Mouse (Mus musculus): ENCODE measurements around the gene Mettl5. TPM values are rescaled to one million over a fixed set of nuclear protein-coding genes. Genes with fewer than 3 reads are reported as not detected.

Gene Mettl5
- total RNA-seq, 4 experiments from 2014 or later = 14.8 to 20.1 (median 16.6) TPM

DNA sequence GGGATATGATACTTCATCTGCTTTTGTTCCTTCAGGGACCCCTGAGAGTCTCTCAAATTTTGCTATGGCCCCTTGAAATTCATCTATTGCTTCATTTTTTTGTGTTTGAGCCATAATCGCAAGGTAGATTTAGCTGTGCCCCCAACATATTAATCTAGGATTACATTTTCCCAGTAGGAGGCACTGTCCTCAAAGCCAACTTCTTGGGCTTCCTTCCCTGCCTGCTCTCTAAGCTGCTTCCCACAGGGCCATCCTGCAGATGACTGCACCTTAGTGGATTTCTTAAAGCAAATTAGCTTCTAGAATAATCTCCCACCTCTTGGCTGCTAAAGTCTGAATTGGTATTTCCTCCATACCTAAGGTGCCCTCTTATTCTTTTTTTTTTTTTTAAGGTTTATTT lies 27.5 kb downstream of the Mettl5 start:
- no peak for DNase-seq (ENCODE audit: low spot score in 2 of 2)

DNA sequence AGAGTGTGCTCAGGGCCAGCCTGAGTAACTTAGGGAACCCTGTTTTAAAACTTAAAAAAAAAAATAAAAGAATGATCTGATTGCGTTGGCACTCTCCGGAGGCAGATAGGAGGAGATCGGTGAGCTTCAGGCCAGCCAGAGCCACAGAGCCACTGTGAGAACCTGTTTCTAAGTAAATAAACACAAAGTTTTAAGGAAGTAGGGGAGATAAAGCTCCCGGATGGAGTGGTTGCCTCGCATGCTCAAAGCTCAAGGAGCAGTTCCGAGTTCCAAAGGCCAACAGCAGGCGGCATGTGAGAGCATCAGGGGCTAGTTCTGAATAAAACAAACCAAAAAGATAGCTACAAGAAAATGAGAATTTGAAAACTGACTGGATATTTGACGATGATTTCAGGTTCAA lies 29.0 kb downstream of the Mettl5 start:
- DNase-seq (ENCODE audit: low spot score in 2 of 2) = no peak

DNA sequence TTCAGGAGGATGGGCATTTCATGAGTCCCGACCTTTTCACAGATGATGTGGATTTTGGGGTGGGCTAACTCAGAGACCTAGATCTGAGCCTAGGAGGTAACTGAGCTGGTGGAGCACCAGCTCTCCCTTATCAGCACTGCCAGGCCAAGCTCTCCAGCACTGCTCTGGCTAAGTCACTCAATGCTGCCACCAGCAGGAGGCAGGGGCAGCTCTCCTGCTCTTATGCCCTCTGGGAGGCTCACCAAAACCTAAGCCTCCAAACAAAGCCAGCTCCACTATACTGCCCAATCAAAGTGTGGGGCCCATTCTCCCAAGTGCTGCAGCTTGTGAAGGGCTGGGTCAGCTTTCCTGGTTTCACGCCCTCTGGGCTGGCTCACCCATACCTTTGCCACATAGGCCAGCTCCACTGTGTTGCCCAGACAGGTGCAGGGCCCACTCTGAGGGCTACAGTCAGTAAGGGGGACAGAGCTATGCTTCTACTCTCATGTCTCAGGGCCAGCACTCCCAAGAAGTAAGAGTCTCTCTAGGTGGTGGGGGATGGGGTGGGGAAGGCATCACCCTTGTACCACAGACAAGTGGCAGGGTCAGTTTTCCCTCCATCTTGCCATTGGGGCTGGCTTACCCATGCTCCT lies 33.9 kb downstream of the Mettl5 start:
- DNase-seq (ENCODE audit: low spot score in 2 of 2) = no peak

DNA sequence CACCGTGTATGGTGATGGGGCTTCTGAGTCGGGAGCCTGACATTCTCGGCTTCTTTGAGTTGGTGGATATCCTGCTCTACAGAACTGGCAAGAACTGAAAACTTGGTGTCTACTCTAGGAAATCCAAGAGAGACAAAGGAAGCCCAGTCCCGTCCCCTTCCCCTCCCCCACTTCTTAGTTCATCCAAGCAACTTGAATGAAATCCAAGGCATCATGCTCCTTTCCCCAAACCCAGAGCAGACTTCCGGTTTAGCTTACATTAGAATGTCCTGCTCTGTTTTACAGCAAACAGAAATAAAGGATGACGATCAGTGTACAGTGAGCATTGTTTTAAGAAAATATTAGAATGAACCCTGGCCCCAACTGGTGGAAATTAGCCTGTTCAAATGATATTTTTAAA lies 36.2 kb downstream of the Mettl5 start:
- no peak for DNase-seq (ENCODE audit: low spot score in 2 of 2)

DNA sequence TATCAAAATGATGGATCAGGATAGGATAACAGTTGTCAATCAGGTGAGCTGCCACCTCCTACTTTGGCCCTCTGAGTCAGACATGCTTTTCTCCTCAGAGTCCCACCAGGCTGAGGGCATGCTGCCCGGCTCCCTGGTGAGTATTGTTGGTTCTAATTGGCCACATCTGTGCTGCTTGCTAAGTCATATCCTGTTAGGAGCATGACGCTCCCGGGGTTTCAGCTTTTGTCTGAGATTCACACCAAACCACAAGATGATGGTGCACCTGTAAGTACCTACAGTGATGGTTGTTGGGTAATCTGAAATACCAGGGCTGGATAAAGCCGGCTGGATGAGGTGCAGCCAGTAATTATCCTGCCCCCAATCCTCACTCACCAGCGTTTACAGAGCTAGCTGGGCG lies 45.2 kb downstream of the Mettl5 start:
- no peak for DNase-seq (ENCODE audit: low spot score in 2 of 2)

DNA sequence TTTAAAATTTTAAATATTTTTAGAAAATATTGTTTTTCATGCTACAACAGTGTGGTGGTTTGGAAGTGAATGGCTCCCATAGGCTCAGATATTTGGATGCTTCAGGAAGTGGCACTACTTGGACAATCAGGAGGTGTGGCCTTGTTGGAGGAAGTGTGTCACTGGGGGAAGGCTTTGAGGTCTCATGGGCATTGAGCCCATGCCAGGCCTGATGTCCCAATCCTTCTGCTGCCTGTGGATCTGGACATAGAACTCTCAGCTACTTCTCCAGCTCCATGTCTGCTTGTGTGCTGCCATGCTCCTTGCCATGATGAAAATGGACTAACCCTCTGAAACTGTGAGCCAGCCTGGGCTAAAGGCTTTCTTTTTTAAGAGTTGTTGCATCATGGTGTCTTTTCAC lies 46.7 kb downstream of the Mettl5 start:
- DNase-seq (ENCODE audit: low spot score in 2 of 2) = no peak

DNA sequence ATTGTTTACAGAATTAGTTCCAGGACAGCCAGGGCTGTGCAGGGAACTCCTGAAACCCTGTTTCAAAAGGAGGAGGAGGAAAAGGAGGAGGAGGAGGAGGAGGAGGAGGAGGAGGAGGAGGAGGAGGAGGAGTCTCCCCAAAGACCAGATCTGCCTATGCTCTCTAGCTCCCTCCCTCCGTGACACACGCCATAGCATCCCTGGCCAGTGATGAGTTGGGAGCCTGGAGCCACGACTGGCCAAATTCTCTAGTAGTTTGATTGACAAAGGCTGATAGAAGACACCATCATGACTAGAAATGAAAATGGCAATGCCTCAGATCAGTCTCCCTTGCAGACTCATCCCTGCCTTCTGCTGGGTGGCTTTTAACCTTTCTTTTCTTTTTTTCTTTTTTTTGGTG lies 47.4 kb downstream of the Mettl5 start:
- no peak for DNase-seq (ENCODE audit: low spot score in 2 of 2)

DNA sequence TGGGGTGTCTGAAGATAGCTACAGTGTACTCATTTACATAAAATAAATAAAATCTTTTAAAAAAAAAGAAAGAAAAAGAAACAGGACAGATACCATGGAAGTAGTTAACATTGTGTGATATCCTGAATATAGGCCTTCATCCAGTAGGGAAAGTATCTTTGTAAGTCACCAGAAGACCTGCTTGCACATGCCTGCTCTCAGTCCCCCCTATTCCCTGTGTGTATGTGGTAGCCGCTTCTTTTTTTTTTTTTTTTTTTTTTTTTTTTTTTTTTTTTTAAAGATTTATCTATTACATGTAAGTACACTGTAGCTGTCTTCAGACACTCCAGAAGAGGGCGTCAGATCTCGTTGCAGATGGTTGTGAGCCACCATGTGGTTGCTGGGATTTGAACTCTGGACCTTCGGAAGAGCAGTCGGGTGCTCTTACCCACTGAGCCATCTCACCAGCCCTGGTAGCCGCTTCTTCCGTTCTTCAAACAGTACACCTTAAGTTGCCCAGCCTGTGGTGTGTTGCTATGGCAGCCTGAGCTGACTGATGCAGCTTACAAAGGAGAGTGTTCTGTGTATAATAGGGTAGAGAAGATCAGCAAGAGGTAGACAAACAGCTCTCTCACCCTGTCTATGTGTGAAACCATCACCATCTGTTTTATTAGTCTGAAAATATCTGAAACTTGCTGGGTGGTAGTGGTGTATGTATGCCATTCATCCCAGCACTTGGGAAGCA lies 48.0 kb downstream of the Mettl5 start:
- DNase-seq (ENCODE audit: low spot score in 2 of 2) = no peak

DNA sequence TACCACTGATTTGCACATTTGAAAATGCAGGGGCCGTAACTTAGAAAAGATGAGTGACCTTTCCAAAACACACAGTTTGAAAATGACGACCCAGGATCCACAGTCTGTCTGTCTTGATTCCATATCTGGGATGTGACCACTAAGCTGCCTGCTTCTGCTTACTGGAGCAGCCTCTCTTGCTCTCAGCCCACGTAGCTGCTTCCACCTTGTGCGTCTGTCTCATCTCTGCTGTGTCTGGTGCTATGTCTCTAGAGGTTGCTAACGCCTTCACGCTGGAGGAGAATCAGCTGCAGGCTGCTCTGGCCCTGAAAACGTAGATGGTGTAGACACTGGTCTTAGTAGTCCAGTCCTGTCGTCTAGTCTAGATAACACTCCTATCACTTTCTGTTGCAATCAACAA lies 55.3 kb downstream of the Mettl5 start:
- no peak for DNase-seq (ENCODE audit: low spot score in 2 of 2)

DNA sequence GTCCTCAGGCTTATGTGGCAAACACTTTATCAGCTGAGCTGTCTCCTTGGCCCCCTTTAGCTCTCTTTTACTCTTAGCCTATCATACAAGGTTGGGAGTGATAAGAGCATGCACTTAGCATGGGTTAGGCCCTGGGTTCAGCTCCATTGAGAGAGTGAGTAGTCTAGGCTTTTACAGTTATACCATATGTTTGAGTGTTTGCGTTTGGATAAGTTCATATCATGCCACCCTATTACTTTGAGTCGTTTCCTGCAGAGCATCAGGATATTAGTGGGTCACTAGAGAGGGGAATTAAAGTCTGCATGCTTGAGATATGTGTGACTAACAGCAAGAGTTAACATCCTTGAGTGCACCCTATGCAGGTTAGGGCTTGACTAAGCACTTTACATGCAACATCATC lies 55.7 kb downstream of the Mettl5 start:
- DNase-seq (ENCODE audit: low spot score in 2 of 2) = no peak

DNA sequence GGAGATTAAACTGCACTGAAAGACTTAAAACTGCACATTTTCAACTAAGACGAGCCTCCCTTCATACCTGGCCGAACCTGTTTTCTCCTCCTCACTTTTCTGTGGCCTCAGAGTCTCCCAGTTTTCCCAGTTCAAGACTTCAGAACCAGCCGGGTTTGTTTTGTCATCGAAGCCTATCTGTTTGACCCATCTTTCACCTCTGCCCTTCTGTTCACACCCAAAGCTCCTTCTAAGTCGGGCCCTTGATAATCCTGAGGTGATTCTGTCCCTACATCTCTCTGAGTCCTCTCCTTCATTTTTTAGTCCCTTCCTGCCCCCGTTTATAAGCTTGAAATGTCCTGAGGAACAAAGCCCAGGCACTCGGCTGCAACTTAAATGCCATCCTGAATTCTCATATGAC lies 57.4 kb downstream of the Mettl5 start:
- DNase-seq (ENCODE audit: low spot score in 2 of 2) = no peak

DNA sequence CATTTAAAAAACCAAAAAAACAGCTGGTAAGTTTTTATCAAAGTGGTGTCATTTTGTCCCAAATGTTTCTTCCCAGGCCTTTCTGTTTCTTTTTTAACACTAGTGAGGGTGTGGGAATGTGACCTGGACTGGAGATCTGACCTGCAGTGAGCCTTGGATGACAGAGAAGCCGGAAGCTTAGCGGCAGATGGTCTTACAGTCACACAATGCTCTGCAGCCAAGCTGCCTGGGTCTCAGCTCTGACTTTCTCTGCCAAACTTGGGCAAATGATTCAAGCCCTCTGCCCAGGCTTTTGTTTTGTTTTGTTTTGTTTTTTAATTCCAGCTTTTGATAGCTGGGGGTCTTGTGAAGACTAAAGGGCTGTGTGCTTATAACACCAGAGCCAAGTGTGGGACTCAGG lies 59.0 kb downstream of the Mettl5 start:
- no peak for DNase-seq (ENCODE audit: low spot score in 2 of 2)

DNA sequence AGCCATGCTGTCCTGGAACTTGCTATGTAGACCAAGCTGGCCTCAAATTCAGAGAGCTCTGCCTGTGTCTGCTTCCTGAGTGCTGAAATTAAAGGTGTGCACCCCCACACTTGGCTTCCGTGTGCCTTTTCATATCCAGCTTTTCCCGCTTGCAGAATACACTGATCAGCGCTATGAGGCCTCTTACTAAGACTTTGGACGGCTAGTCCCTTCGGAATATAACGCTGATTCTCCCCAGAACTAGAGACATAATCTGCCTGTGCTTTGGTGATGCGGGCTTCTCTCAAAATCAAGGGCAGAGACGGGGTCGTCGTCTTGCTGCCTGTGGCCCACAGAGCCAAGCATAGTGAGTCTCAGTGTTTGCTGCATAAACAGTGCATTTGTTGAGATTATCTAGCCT lies 59.5 kb downstream of the Mettl5 start:
- no peak for DNase-seq (ENCODE audit: low spot score in 2 of 2)

DNA sequence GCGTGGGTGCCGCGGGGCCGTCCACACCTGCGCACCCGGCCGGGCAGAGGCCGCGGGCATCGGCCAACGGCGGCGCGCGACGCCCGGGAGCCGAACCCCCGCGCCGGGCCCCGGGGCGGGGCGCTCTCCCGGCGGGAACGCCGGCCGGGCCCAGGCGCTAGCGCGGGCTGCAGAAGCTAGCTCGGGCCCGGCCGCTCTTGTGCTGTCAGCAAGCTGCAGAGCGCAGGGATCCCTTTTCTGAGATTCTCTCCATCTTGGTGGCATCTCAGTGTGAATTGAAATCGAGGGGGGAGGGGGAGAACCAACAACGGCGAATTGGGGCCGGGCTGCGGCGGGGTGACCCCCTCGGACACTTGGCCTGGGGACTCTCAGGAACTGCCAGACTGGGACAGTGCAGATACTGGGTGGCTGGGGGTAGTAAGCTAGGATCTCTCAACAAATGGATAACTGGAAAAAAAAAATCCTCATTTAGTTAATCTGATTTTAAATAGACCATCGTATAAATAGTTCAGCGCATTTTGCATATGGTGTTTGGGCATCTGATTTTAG lies 62.2 kb downstream of the Mettl5 start:
- no peak for DNase-seq (ENCODE audit: low spot score in 2 of 2)

DNA sequence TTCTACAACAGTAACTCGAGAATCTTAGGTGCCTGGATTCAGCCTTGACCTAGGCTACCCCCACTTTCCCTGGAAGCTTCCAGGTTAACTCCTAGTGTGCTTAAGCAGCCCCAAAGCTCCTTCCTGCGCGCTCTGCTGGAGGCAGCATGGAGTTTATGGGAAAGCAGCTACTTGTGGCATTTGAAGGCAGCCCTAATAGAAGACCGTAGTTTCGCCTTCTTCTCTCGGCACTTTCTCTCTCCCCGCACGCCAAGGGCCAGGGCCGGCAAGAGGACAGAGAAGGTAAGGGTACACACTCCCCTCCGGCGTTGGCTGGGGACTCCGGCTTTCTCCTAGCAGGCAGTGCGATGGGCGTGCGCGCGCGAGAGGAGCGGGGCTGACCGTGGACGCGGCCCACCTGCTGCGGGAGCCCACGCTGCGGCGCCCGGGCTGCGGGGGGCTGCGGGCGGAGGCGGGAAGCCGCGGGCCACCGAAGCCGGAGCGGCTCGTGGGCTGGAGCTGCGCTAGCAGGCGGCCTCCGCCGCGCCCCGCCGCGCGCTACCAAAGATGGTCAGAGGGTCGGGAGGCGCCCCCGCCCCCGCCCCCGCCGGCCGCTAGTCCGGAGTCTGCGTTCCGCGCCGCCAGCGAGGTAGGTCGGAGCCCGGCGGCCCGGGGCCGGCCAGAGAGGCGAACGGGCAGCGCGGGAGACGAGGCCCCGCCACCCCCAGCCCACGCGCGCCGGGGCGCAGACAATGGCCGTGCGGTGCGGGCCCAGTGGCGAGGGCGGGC lies 62.9 kb downstream of the Mettl5 start:
- DNase-seq (ENCODE audit: low spot score in 2 of 2) = no peak

DNA sequence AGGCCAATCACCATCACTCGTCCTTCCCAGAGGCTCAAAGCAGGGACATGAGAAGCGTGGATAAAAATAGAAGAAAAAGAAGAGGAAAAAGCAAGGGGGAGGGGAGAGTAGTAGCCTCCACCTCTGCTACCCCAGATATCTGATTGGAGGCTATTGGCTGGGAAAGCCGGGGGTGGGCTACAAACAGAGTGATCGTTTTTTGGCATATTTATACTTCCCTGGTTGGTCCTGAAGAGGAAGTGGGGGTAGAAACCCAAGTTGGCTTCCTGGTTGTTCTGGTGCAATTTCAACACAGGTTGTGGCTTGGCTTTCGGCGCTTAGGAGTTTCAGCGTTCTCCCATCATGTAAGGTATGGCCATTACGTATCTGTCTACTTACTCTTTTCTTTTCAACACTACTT lies 63.7 kb downstream of the Mettl5 start, which contains the start of gene Klhl23:
Gene Klhl23 (plus strand): TSS at position 234 of the 400 bp plus-strand sequence.
- DNase-seq (ENCODE audit: low spot score in 2 of 2) = no peak

Other genes with a start within 250 kb of the Mettl5 start
- 1 to 10 TPM; 2.9 to 3.4 (median 3.2) TPM for gene Bbs5, start 238.4 kb downstream of the Mettl5 start, total RNA-seq (2022)
- gene Klhl41, start 215.5 kb downstream of the Mettl5 start, total RNA-seq (2022) = 100 to 1,000 TPM; 595 to 639 (median 634) TPM
- gene Fastkd1, start 172.1 kb downstream of the Mettl5 start, total RNA-seq (2022) = 10 to 100 TPM; 12.4 to 19.4 (median 14.5) TPM
- gene Ppig, start 163.1 kb downstream of the Mettl5 start, total RNA-seq (2022) = 10 to 100 TPM; 27.8 to 38.6 (median 29.7) TPM
- gene Ccdc173, start 96.0 kb downstream of the Mettl5 start, total RNA-seq (2022) = under 1 TPM; 0.27 to 0.49 (median 0.37) TPM
- 10 to 100 TPM; 17.4 to 22.6 (median 20.3) TPM for gene Phospho2, start 96.0 kb downstream of the Mettl5 start, total RNA-seq (2022)
- 10 to 100 TPM in 2 of 4 experiments, 1 to 10 TPM in 2; 6.8 to 14.0 (median 10.0) TPM for gene Klhl23, start 63.7 kb downstream of the Mettl5 start, total RNA-seq (2022)
- gene Ssb, start 24.1 kb downstream of the Mettl5 start, total RNA-seq (2022) = 10 to 100 TPM; 38.7 to 51.8 (median 45.2) TPM
- gene Ubr3, start 11.6 kb upstream of the Mettl5 start, total RNA-seq (2022) = 100 to 1,000 TPM; 220 to 245 (median 226) TPM
- gene Myo3b, start 153.5 kb upstream of the Mettl5 start, total RNA-seq (2022) = not detected